Mouse (Mus musculus): Measurements from ENCODE around the gene Ces1f.

DNA sequence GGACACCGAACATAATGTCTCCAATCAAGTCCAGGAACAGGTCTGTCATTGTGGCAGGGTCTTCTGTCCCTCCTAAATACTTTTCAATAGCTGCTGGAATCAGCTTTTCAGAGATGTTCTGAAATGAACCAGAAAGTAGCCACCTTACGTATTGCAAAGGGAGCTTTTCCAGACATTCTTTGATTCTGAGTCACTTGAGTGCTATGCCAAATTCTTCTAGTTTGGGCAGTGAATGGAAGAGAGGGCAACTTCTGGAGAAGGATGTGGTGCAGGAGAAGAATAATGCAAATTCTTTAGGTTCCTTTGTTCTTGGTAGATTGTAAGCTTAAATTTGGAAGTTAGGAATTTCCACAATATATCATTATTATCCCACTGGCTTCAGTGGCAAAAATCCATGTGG, 37.5 kb upstream of the Ces1f start:
- no peak for TF ChIP-seq CTCF (IDR thresholded peaks at IDR 0.05; ENCODE audit: low read depth)
- no peak for TF ChIP-seq EP300 (IDR thresholded peaks at IDR 0.05; ENCODE audit: low read depth)

Data from liver, postnatal 0 days (tissue).